Mouse (Mus musculus) heart, embryonic 10.5 days (tissue): ENCODE data around the gene Crb3. TPM values are rescaled to one million over a fixed set of nuclear protein-coding genes. Genes with fewer than 3 reads are reported as not detected.
A peak's percentile ranks its signal among the peaks of the same experiment; 100 is the strongest.

Source experiments
- DNase-seq: peaks from one replicate; pipeline ENCODE4 v3.0.0-alpha.2; 2017; ENCODE audit warnings: low spot score
- H3K27ac ChIP-seq: fragments of 300-500 bp; sonication (generic); 2 replicates; pipeline ENCODE4 v1.5.1; 2016; ENCODE audit warnings: mild to moderate bottlenecking
- H3K27me3 ChIP-seq: fragments of 300-500 bp; sonication (generic); 2 replicates; pipeline ENCODE4 v1.6.1; 2016; ENCODE audit warnings: mild to moderate bottlenecking; ENCODE audit not compliant: poor library complexity, insufficient read depth, severe bottlenecking
- H3K36me3 ChIP-seq: fragments of 300-500 bp; sonication (generic); 2 replicates; pipeline ENCODE4 v1.6.1; 2016; ENCODE audit warnings: mild to moderate bottlenecking, moderate library complexity
- H3K4me1 ChIP-seq: fragments of 300-500 bp; sonication (generic); 2 replicates; pipeline ENCODE4 v1.6.1; 2016; ENCODE audit warnings: mild to moderate bottlenecking
- H3K4me3 ChIP-seq: fragments of 300-500 bp; sonication (generic); 2 replicates; pipeline ENCODE4 v1.5.1; 2016; ENCODE audit warnings: mild to moderate bottlenecking, moderate library complexity
- H3K9me3 ChIP-seq: fragments of 300-500 bp; sonication (generic); 2 replicates; pipeline ENCODE4 v1.6.1; 2016; ENCODE audit warnings: mild to moderate bottlenecking, moderate library complexity
- WGBS: fragments of 180-500 bp; shearing (Covaris S2); methylation state at CpG from one replicate; pipeline ENCODE4 v1.1.7; 2016; 5-methylcytosine and 5-hydroxymethylcytosine counted together
- polyA plus RNA-seq: library from polyadenylated mRNA; unstranded; fragments of >200 nt; fragmentation: Nextera tagmentation; extraction: Ambion mirVana; gene quantifications from 2 replicates; pipeline ENCODE4 v1.2.1, GENCODE M21; 2016

The Crb3 gene
- polyA plus RNA-seq, 1 experiment from 2014 or later: 3.6 TPM

DNA sequence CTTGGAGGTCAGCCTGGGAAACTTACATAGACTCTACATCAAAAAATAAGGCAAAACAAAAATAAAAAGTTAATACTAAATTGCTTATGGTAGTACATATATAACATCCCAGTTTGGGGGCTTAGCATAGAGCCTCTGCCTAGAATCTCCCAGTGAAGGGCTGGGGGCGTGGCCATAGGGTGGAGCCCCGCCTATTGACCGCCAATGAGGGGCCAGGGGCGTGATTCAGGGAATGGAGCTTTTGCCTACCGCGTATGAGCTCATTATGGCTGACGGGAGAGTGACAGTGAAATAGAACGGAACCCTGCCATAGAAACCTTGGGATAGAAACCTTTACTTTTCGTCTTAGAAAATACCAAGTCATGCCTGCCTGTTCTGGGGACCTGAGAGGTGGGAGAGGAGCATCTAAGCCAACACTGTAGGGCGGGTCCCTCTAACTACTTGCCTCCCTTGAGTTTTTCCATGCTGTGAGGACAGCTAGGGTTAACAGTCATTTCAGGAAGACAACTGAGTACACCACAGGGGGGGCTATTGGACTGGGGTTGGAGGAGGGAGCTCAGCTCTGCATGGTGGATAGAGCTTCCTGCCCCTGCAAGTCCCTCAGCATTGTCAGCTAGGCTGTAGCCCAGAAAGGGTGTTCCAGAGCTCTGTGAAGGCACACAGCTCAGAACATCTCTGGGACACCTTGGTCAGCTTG, 40.9 kb downstream of the Crb3 start:
- 1% methylated on average over 10 of the region's 10 CpGs for WGBS
- DNase-seq: peak; percentile 80
- no peaks in the 10 kb centered on the region for H3K36me3 ChIP-seq

DNA sequence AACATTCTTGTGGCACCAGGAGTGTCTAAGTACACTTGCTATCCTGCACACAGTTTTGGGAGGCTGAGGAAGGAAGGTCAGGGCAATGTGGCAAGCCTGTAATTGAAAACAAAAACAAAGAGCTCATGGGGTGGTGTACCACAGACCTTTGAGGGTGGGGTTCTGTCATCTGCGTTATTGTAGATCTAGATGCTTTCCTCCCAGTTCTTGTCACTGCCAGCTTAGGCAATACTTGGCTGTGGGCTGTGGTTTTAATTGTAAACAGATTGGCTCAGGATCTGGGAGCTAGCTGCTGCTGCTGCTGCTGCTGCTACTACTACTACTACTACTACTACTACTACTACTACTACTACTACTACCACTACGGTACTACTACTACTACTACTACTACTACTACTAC, 43.4 kb downstream of the Crb3 start:
- Histone ChIP-seq H3K27ac (no peak overlapping the region), H3K27me3 (peaks cover 18% of the 10 kb centered on the region; the same call in 1 of the 2 replicates), H3K36me3 (no peaks in the 10 kb centered on the region), H3K4me3 (no peak overlapping the region), H3K9me3 (no peaks in the 10 kb centered on the region), H3K4me1 (peaks cover 23% of the 10 kb centered on the region)
- WGBS: 91% methylated on average over 2 of the region's 2 CpGs
- no peak for DNase-seq

More for the DNA sequence above, 40.9 kb downstream of the Crb3 start:
- Histone ChIP-seq H3K27me3 (peaks cover 16% of the 10 kb centered on the region; the same call in 1 of the 2 replicates), H3K27ac (no peak overlapping the region), H3K9me3 (no peaks in the 10 kb centered on the region), H3K4me1 (peaks cover 18% of the 10 kb centered on the region), H3K4me3 (no peak overlapping the region)

DNA sequence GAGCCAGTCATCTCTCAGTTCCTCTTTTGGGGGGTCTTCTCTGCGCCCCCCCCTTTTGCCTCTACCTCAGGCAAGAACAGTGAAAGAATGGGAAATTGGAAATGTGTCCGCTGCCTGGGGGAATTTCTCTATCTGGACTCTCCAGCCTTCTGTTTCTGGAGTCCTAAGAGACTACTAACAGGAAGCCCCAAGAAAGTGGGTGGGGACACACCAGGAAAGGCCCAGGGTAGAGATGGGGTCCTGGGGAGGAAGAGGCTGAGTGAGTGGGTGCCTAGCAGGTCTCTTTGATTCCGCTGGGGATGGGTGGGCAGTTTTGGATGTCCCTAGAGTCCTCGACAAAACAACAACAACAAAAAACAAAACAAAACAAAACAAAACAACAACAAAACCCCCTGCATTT, 45.6 kb downstream of the Crb3 start:
- Histone ChIP-seq H3K36me3 (no peaks in the 10 kb centered on the region), H3K27ac (peak overlapping the region; percentile 87), H3K27me3 (peaks cover 19% of the 10 kb centered on the region; the same call in 1 of the 2 replicates), H3K9me3 (no peaks in the 10 kb centered on the region), H3K4me3 (peak overlapping the region; percentile 66), H3K4me1 (peaks cover 28% of the 10 kb centered on the region)
- WGBS: 40% methylated on average over 4 of the region's 4 CpGs
- DNase-seq: no peak

DNA sequence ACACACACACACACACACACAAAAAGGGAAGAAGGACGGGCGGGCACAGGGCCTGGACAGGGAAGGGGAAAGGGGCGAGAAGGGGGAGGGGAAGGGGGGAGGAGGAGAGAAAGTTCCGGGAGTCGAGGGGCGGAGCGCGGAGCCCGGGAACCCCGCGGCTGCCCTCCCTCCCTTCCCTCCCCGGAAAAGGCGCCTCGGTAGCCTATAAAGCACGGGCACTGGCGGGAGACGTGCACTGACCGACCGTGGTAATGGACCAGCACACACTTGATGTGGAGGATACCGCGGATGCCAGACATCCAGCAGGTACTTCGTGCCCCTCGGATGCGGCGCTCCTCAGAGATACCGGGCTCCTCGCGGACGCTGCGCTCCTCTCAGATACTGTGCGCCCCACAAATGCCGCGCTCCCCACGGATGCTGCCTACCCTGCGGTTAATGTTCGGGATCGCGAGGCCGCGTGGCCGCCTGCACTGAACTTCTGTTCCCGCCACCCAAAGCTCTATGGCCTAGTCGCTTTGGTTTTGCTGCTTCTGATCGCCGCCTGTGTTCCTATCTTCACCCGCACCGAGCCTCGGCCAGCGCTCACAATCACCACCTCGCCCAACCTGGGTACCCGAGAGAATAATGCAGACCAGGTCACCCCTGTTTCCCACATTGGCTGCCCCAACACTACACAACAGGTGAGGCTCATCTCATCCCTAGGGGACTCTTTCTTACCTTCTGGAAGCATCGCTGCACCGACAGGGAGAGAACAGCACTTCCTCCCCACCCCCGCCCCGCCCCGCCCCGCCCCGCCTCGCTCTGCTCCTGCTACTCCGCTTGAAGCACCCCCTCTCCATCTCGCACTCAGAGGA, 46.5 kb downstream of the Crb3 start, which contains the start of gene Tnfsf9:
TSS of gene Tnfsf9 (plus strand) at position 145 of the 854 bp plus-strand sequence.
- peaks cover 19% of the 10 kb centered on the region; the same call in 1 of the 2 replicates for H3K27me3 ChIP-seq
- no peaks in the 10 kb centered on the region for H3K9me3 ChIP-seq
- H3K4me1 ChIP-seq: peaks cover 25% of the 10 kb centered on the region
- under 1% methylated on average over 59 of the region's 61 CpGs for WGBS
- H3K4me3 ChIP-seq: peak within 1 kb of the TSS; percentile 66
- H3K36me3 ChIP-seq: no peaks in the 10 kb centered on the region
- H3K27ac ChIP-seq: peak within 1 kb of the TSS; percentile 87
- peak; percentile 80 for DNase-seq

DNA sequence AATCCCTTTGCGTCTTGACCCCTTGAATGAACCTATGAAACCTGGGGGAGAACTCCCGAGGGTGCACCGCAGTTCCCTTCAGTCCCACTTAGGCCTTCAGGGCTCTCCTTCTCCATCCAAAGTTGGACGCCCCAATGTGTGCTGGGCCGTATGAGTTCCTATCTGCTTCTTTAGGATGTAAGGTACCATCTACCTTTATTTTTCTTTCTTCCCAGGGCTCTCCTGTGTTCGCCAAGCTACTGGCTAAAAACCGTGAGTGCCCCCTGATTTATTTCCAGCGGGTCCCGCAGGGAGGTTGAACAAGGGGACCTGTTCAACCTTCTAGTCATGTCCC, 47.1 kb downstream of the Crb3 start:
- H3K36me3 ChIP-seq: no peaks in the 10 kb centered on the region
- no peaks in the 10 kb centered on the region for H3K9me3 ChIP-seq
- WGBS: 10% methylated on average over 9 of the region's 9 CpGs
- peaks cover 25% of the 10 kb centered on the region for H3K4me1 ChIP-seq
- H3K27ac ChIP-seq: peak overlapping the region; percentile 87; the same call in 1 of the 2 replicates
- H3K4me3 ChIP-seq: peak overlapping the region; percentile 66
- H3K27me3 ChIP-seq: peaks cover 19% of the 10 kb centered on the region; the same call in 1 of the 2 replicates
- DNase-seq: no peak

DNA sequence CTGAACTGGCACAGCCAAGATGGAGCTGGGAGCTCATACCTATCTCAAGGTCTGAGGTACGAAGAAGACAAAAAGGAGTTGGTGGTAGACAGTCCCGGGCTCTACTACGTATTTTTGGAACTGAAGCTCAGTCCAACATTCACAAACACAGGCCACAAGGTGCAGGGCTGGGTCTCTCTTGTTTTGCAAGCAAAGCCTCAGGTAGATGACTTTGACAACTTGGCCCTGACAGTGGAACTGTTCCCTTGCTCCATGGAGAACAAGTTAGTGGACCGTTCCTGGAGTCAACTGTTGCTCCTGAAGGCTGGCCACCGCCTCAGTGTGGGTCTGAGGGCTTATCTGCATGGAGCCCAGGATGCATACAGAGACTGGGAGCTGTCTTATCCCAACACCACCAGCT, 48.2 kb downstream of the Crb3 start:
- no peak for DNase-seq
- H3K4me3 ChIP-seq: no peak overlapping the region
- H3K4me1 ChIP-seq: peaks cover 25% of the 10 kb centered on the region
- no peak overlapping the region for H3K27ac ChIP-seq
- H3K36me3 ChIP-seq: no peaks in the 10 kb centered on the region
- peaks cover 19% of the 10 kb centered on the region; the same call in 1 of the 2 replicates for H3K27me3 ChIP-seq
- H3K9me3 ChIP-seq: no peaks in the 10 kb centered on the region
- 86% methylated on average over 5 of the region's 5 CpGs for WGBS

DNA sequence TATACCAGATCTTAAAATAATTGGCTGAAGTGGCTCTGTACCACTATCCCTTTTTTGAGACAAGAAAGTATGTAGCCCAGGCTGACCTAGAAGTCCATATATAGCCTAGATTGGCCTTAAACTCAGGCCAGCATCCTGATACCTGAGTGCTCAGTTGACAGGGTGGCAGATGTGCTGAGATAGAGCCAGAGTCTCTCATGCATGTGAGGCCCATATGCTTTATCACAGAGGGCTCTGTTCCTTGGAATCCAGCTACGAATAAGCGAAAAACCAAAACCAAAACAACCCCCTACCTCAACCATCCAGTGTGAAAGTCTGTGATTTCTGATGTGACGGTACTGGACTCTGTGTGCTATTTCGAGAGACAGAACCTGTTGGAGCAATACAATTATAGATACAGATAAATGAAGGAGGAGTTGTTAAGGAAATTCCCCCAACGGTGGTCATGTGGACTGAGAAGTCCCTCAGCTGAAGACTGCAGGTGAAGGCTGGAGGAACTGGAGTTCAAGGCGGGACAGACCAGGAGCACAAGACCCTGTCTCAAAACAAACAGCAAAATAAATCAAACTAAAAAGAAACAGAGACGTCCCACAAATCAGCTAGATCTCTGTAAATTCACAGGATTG, 49.2 kb downstream of the Crb3 start:
- H3K4me3 ChIP-seq: no peak overlapping the region
- peaks cover 25% of the 10 kb centered on the region for H3K4me1 ChIP-seq
- no peak for DNase-seq
- H3K9me3 ChIP-seq: no peaks in the 10 kb centered on the region
- peaks cover 19% of the 10 kb centered on the region; the same call in 1 of the 2 replicates for H3K27me3 ChIP-seq
- H3K36me3 ChIP-seq: no peaks in the 10 kb centered on the region
- WGBS: 71% methylated on average over 7 of the region's 7 CpGs
- H3K27ac ChIP-seq: no peak overlapping the region

DNA sequence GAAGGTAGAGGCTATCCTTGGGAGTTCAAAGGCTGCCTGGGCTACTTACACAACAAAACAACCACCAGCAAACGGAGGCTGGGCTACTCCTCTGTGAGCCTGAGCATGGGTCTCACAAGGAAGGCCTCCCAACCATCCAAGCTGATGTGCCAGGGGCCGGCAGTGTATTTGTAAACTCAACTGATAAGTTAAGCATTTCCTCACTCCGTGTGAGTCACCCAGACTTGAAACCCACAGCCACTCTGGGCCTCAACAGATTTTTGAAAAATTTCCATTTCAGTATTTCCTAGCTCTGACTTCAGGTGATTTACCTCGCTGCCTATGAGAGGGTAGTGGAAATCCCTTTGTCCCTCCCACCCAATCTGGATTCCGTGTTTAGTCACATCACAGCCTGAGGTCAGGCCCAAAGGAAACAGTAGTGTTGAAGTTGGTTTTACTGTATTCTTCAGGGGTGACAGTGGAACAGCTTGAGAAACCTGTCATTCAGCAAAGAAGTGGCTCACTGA, 49.8 kb downstream of the Crb3 start:
- H3K27me3 ChIP-seq: peaks cover 14% of the 10 kb centered on the region; the same call in 1 of the 2 replicates
- H3K36me3 ChIP-seq: no peaks in the 10 kb centered on the region
- DNase-seq: no peak
- 33% methylated on average over 5 of the region's 5 CpGs for WGBS
- peaks cover 25% of the 10 kb centered on the region for H3K4me1 ChIP-seq
- no peak overlapping the region for H3K27ac ChIP-seq
- no peak overlapping the region for H3K4me3 ChIP-seq
- no peaks in the 10 kb centered on the region for H3K9me3 ChIP-seq

DNA sequence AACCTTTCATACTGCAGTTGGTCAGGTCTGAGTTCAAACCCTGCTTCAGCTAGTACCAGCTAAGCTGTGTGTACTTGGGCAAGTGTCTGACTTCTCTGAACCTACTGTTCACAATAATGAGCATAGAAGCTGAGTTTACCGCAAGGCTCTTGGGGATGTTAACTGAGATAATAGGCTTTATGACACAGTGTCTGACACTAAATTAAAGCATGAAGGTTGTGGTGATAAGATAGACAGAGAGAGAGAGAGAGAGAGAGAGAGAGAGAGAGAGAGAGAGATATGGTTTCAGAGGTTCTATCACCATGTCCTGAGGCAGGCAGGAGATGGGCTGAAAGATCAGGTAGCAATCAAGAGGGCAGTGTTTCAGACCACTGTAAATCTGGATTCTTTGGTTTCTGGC, 51.1 kb downstream of the Crb3 start:
- Histone ChIP-seq H3K4me3 (no peak overlapping the region), H3K36me3 (no peaks in the 10 kb centered on the region), H3K4me1 (peaks cover 19% of the 10 kb centered on the region), H3K27ac (no peak overlapping the region), H3K9me3 (no peaks in the 10 kb centered on the region), H3K27me3 (peaks cover 13% of the 10 kb centered on the region; the same call in 1 of the 2 replicates)
- no peak for DNase-seq
- WGBS: 78% methylated on average over 1 of the region's 1 CpGs

DNA sequence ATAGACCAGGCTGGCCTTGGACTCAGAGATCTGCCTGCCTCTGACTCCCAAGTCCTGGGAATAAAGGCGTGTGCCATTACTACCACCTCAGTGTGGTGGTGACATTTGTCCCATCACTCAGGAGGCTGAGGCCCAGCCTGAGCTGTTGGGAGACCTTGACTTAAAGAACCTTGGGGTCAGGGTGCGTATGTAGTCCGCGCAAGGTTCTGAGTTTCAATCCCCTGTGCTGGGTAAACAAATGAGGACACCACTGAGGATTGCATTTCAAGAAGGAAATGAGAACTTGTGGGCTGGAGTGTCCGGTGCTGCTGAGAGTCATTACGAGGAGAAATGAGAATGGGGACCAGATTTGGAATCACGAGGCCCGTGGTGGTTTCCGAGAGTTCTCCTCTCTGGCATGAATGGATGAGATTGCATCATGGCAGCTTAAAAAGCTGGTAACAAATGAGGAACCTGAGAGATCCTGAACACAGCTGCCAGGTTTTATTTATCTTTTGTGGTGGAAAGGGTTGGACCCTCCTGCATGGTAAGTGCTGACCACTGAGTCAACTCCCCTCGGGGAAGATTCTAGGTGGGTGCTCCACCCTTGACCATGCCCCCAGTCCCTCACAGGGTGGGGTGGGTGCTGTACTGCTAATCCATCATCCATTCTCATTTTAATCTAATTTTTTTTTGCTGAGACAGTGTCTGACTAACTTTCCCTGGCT, 54.0 kb downstream of the Crb3 start:
- Histone ChIP-seq H3K27me3 (no peaks in the 10 kb centered on the region), H3K36me3 (no peaks in the 10 kb centered on the region), H3K4me1 (0 out of 2 replicates have a peak, but pooled peaks cover 5% of the 10 kb centered on the region), H3K9me3 (no peaks in the 10 kb centered on the region), H3K4me3 (no peak overlapping the region), H3K27ac (no peak overlapping the region)
- no peak for DNase-seq
- WGBS: 81% methylated on average over 10 of the region's 10 CpGs
